Mouse (Mus musculus): ENCODE results near the gene Zbtb46.

- TF ChIP-seq CTCF (IDR thresholded peaks at IDR 0.05; ENCODE audit: control insufficient read depth, insufficient read depth, insufficient replicate concordance, low read depth, low read length) (no peak), POLR2A (IDR thresholded peaks at IDR 0.05; ENCODE audit: control insufficient read depth, low read depth, low read length) (no peak)
These were observed 61.9 kb downstream of the Zbtb46 start for GRCm38 (mm10) chr2:181397207-181397761.

All from testis, adult 2 months (tissue).